Mouse (Mus musculus) brain, embryonic 14.5 days (tissue): ENCODE data around the gene Entpd3. TPM values are rescaled to one million over a fixed set of nuclear protein-coding genes. Genes with fewer than 3 reads are reported as not detected.

Experiments used
- DNase-seq: peaks from one replicate; pipeline ENCODE4 v3.0.0-alpha.2; 2011; ENCODE audit warnings: low read depth
- CTCF ChIP-seq: fragments of 200-500 bp; IDR thresholded peaks from 2 replicates; pipeline ENCODE4 v1.5.1; 2012; ENCODE audit warnings: inconsistent platforms, mild to moderate bottlenecking, moderate library complexity, borderline replicate concordance; ENCODE audit not compliant: insufficient read depth, insufficient read length; ENCODE audit errors: extremely low read depth
- POLR2A ChIP-seq: fragments of 200-500 bp; IDR thresholded peaks from 2 replicates; pipeline ENCODE4 v1.6.1; 2012; ENCODE audit warnings: mild to moderate bottlenecking, inconsistent platforms, borderline replicate concordance; ENCODE audit not compliant: poor library complexity, insufficient read depth, insufficient read length, severe bottlenecking; ENCODE audit errors: extremely low read depth
- polyA plus RNA-seq: library from polyadenylated mRNA; depleted of rRNA; stranded (reverse); fragments of >200 nt; gene quantifications from 2 replicates; pipeline ENCODE4 v1.2.3, GENCODE M21; 2012

The Entpd3 gene
- polyA plus RNA-seq, 1 experiment = 3.9 TPM

GRCm38 (mm10) chr9:120542241-120542640 lies 2.6 kb downstream of the Entpd3 start:
- no peak for DNase-seq
- no peak for TF ChIP-seq CTCF
- no peak for TF ChIP-seq POLR2A

GRCm38 (mm10) chr9:120545994-120546393 lies 6.4 kb downstream of the Entpd3 start:
- no peak for DNase-seq
- TF ChIP-seq CTCF (no peak), POLR2A (no peak)

- TF ChIP-seq POLR2A = no peak
- no peak for TF ChIP-seq CTCF
- DNase-seq = no peak
These were observed 6.9 kb downstream of the Entpd3 start for GRCm38 (mm10) chr9:120546482-120546881.

- DNase-seq = no peak
- TF ChIP-seq POLR2A (no peak), CTCF (no peak)
These were observed 7.5 kb downstream of the Entpd3 start for GRCm38 (mm10) chr9:120547026-120547668.

- DNase-seq = no peak
These were observed 11.2 kb downstream of the Entpd3 start for GRCm38 (mm10) chr9:120550778-120551177.

GRCm38 (mm10) chr9:120563590-120563989 lies 24.0 kb downstream of the Entpd3 start:
- DNase-seq = no peak
- TF ChIP-seq POLR2A (no peak), CTCF (no peak)

More at GRCm38 (mm10) chr9:120550778-120551177, 11.2 kb downstream of the Entpd3 start:
- TF ChIP-seq CTCF (no peak), POLR2A (no peak)

- DNase-seq = no peak
- TF ChIP-seq POLR2A = no peak
- TF ChIP-seq CTCF = no peak
These were observed 24.6 kb downstream of the Entpd3 start for GRCm38 (mm10) chr9:120564247-120564646.

- TF ChIP-seq POLR2A (no peak), CTCF (no peak)
- DNase-seq = no peak
These were observed 26.8 kb downstream of the Entpd3 start for GRCm38 (mm10) chr9:120566384-120566783.

- DNase-seq = no peak
- TF ChIP-seq POLR2A = no peak
- TF ChIP-seq CTCF = no peak
These were observed 29.3 kb downstream of the Entpd3 start for GRCm38 (mm10) chr9:120568917-120569316.

GRCm38 (mm10) chr9:120569721-120570333 lies 30.2 kb downstream of the Entpd3 start:
- peak; percentile 47; the same call in 1 of the 2 replicates for TF ChIP-seq CTCF
- no peak for TF ChIP-seq POLR2A

GRCm38 (mm10) chr9:120570334-120570725 lies 30.7 kb downstream of the Entpd3 start:
- no peak for TF ChIP-seq CTCF
- TF ChIP-seq POLR2A = no peak
- no peak for DNase-seq

More at GRCm38 (mm10) chr9:120569721-120570333, 30.2 kb downstream of the Entpd3 start:
- peak; percentile 65 for DNase-seq

GRCm38 (mm10) chr9:120570741-120571592 lies 31.3 kb downstream of the Entpd3 start, which contains the start of gene Rpl14:
Rpl14 (plus strand) TSS chr9:120571444.
- TF ChIP-seq CTCF = no peak
- TF ChIP-seq POLR2A = peak; percentile 70; the same call in 1 of the 2 replicates
- DNase-seq = peak; percentile 99
